8 mouse cellular contexts compared by ENCODE assay signal in the genomic region with DNA sequence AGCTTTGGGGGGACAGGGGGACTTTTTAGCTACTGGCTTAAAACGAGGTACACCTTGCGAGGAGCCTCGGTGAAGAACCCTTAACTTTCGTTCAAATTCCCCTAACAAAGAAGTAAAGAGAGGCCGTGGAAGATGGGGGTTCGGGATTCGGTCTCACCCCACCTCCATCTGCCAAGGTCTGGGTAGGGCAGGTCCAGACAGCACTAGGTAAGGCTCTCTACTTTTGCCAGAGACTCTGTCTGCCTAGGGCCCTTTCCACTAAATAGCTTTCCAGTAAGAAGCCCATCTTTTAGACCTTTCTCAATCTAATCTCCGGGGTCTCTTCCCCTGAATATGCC. TPM values are rescaled to one million over a fixed set of nuclear protein-coding genes. Genes with fewer than 3 reads are reported as not detected.
DNase-seq lines count a peak whose midpoint lies in the region; ATAC-seq lines count a peak whose summit lies in the region.

No protein-coding gene starts in this region.

- DNase-seq in kidney, postnatal 25 days, result no peak
- DNase-seq in right cerebral cortex, adult 2 months (ENCODE audit: low spot score in 2 of 2), result no peak
- DNase-seq in layer of hippocampus, adult 18-20 months (ENCODE audit: low spot score in 2 of 2), result no peak
- no peak for DNase-seq in right cerebral cortex, postnatal 14 days

- H3K4me2 ChIP-seq in kidney, embryonic 16.5 days (replicated peaks; ENCODE audit: low read depth, low read length), result peak overlapping the region; percentile 91
- H3K4me2 ChIP-seq in hindbrain, embryonic 13.5 days, result peak overlapping the region; percentile 71
- peak overlapping the region; percentile 85 for H3K4me2 ChIP-seq in midbrain, embryonic 16.5 days (ENCODE audit: low read length)

- H3K27me3 ChIP-seq in kidney, embryonic 16.5 days (ENCODE audit: insufficient read depth, low read length), result no peaks in the 10 kb centered on the region
- H3K27me3 ChIP-seq in hindbrain, embryonic 13.5 days, result no peaks in the 10 kb centered on the region
- no peaks in the 10 kb centered on the region for H3K27me3 ChIP-seq in midbrain, embryonic 16.5 days (ENCODE audit: control insufficient read depth, insufficient read depth, low read depth, low read length)

- H3K9ac ChIP-seq in kidney, embryonic 16.5 days (replicated peaks; ENCODE audit: low read length), result peak overlapping the region; percentile 77
- H3K9ac ChIP-seq in hindbrain, embryonic 13.5 days, result peak overlapping the region; percentile 75; the same call in 1 of the 2 replicates
- no peak overlapping the region for H3K9ac ChIP-seq in midbrain, embryonic 16.5 days (ENCODE audit: low read depth, low read length)

- no peak overlapping the region; the same call in 1 of the 2 replicates for H3K27ac ChIP-seq in kidney, embryonic 16.5 days (ENCODE audit: low read length)
- H3K27ac ChIP-seq in brown adipose tissue, adult 24 weeks (replicated peaks; ENCODE audit: low read depth, low read length), result no peak overlapping the region
- H3K27ac ChIP-seq in hindbrain, embryonic 13.5 days, result no peak overlapping the region
- no peak overlapping the region for H3K27ac ChIP-seq in midbrain, embryonic 16.5 days (ENCODE audit: low read length)

- 31% methylated on average over 8 of the region's 8 CpGs for WGBS in kidney, embryonic 16.5 days
- 18% methylated on average over 8 of the region's 8 CpGs for WGBS in hindbrain, embryonic 13.5 days
- 16% methylated on average over 8 of the region's 8 CpGs for WGBS in midbrain, embryonic 16.5 days

- no peak for ATAC-seq in kidney, embryonic 16.5 days (ENCODE audit: low FRiP score, low TSS enrichment)
- no peak for ATAC-seq in hindbrain, embryonic 13.5 days (ENCODE audit: low FRiP score)
- no peak for ATAC-seq in midbrain, embryonic 16.5 days

- H3K36me3 ChIP-seq in kidney, embryonic 16.5 days (ENCODE audit: insufficient read depth, low read length), result no peaks in the 10 kb centered on the region
- H3K36me3 ChIP-seq in hindbrain, embryonic 13.5 days, result no peaks in the 10 kb centered on the region
- H3K36me3 ChIP-seq in midbrain, embryonic 16.5 days (ENCODE audit: control insufficient read depth, insufficient read depth, low read length), result no peaks in the 10 kb centered on the region

- 0 out of 2 replicates have a peak, but pooled peaks cover 5% of the 10 kb centered on the region for H3K4me1 ChIP-seq in kidney, embryonic 16.5 days (ENCODE audit: insufficient read depth, low read length)
- H3K4me1 ChIP-seq in brown adipose tissue, adult 24 weeks (ENCODE audit: control insufficient read depth, insufficient read depth, insufficient read length, low read length), result no peaks in the 10 kb centered on the region
- H3K4me1 ChIP-seq in hindbrain, embryonic 13.5 days (replicated peaks), result peaks cover 6% of the 10 kb centered on the region
- H3K4me1 ChIP-seq in midbrain, embryonic 16.5 days (ENCODE audit: control insufficient read depth, insufficient read depth, low read length), result no peaks in the 10 kb centered on the region

- H3K9me3 ChIP-seq in kidney, embryonic 16.5 days (ENCODE audit: low read length), result no peaks in the 10 kb centered on the region
- H3K9me3 ChIP-seq in hindbrain, embryonic 13.5 days, result no peaks in the 10 kb centered on the region
- no peaks in the 10 kb centered on the region for H3K9me3 ChIP-seq in midbrain, embryonic 16.5 days (replicated peaks; ENCODE audit: control insufficient read depth, low read length, poor library complexity, severe bottlenecking)

- H3K4me3 ChIP-seq in kidney, embryonic 16.5 days (ENCODE audit: low read length), result peak overlapping the region; percentile 70
- H3K4me3 ChIP-seq in brown adipose tissue, adult 24 weeks (ENCODE audit: insufficient read depth, low read depth, low read length), result peak overlapping the region; percentile 66
- peak overlapping the region; percentile 70 for H3K4me3 ChIP-seq in hindbrain, embryonic 13.5 days
- peak overlapping the region; percentile 72 for H3K4me3 ChIP-seq in midbrain, embryonic 16.5 days (ENCODE audit: low read depth, low read length)

RNA-seq across cellular contexts. Expression of a gene that starts 0.8 kb away (rescaled TPM):
- polyA plus RNA-seq in kidney, embryonic 16.5 days (2015; fragmentation: Nextera tagmentation; extraction: Ambion mirVana), result 7.8 and 7.9 TPM in 2 replicates
- polyA plus RNA-seq in brown adipose tissue, adult 24 weeks (2012; ENCODE audit: insufficient read depth, insufficient read length, missing spikeins), result 5.3 and 5.8 TPM in 2 replicates
- 0.91 and 1.4 TPM in 2 replicates for polyA plus RNA-seq in hindbrain, embryonic 13.5 days (2015; fragmentation: Nextera tagmentation; extraction: Ambion mirVana)
- polyA plus RNA-seq in midbrain, embryonic 16.5 days (2015; fragmentation: Nextera tagmentation; extraction: Ambion mirVana), result 0.75 and 0.84 TPM in 2 replicates
- total RNA-seq in layer of hippocampus, adult 18-20 months (2021), result 1 to 10 TPM; 1.4 to 1.9 TPM
